In genomic region chr11:120506899-120507298, GRCm38 (mm10) we compare ENCODE assay signal across 9 mouse cellular contexts. TPM values are rescaled to one million over a fixed set of nuclear protein-coding genes. Genes with fewer than 3 reads are reported as not detected.
DNase-seq lines count a peak whose midpoint lies in the region; ATAC-seq and TF ChIP-seq lines count a peak whose summit lies in the region.
"Had no signal": no experiment of that assay in that cellular context is flagged by ENCODE, and none has a peak within 500 bp of the region (broad histone marks: within the 10 kb centered on the region; RNA-seq: fewer than 3 reads in every experiment).

No protein-coding gene starts in this region.

- no peak overlapping the region for H3K27ac ChIP-seq in MEL (ENCODE audit: control insufficient read depth, low read depth, low read length)
- H3K27ac ChIP-seq in lung, embryonic 16.5 days (ENCODE audit: low read length): peak overlapping the region; percentile 89
- H3K27ac ChIP-seq: forebrain, embryonic 10.5 days had no signal

- H3K4me2 ChIP-seq in lung, embryonic 16.5 days (ENCODE audit: low read depth, low read length): no peak overlapping the region

- TF ChIP-seq RAD21 in MEL (IDR thresholded peaks at IDR 0.05; ENCODE audit: low read depth, low read length): peak; percentile 52

- H3K9ac ChIP-seq in MEL (ENCODE audit: control insufficient read depth, low read depth, low read length, poor library complexity, severe bottlenecking): no peak overlapping the region
- no peak overlapping the region for H3K9ac ChIP-seq in lung, embryonic 16.5 days (ENCODE audit: low read length)

- peak; percentile 54 for DNase-seq in kidney, adult 18-20 months
- no peak for DNase-seq in kidney, adult 11 months
- DNase-seq in MEL (ENCODE audit: low read depth, low spot score): peak; percentile 68
- DNase-seq in ovary, postnatal 10 days (ENCODE audit: low spot score): no peak
- DNase-seq in adrenal gland, adult 8-10 months: no peak
- DNase-seq in gastrocnemius, postnatal 10 days: no peak

- no peaks in the 10 kb centered on the region for H3K9me3 ChIP-seq in MEL (replicated peaks; ENCODE audit: insufficient read depth, low read length)
- no peaks in the 10 kb centered on the region for H3K9me3 ChIP-seq in lung, embryonic 16.5 days (ENCODE audit: control insufficient read depth, low read length)
- H3K9me3 ChIP-seq: forebrain, embryonic 10.5 days had no signal

- no peak for TF ChIP-seq EP300 in MEL (IDR thresholded peaks at IDR 0.05; ENCODE audit: low read depth in 1 of 2, low read length in 2 of 2)

- no peaks in the 10 kb centered on the region; a peak in 1 of 4 replicates for H3K27me3 ChIP-seq in MEL (ENCODE audit: control insufficient read depth in 1 of 2, insufficient read depth in 2 of 2, low read length in 2 of 2)
- H3K27me3 ChIP-seq in lung, embryonic 16.5 days (ENCODE audit: control insufficient read depth, insufficient read depth, low read depth, low read length): no peaks in the 10 kb centered on the region

- H3K4me1 ChIP-seq in MEL (ENCODE audit: control insufficient read depth in 1 of 2, insufficient read depth in 2 of 2, low read length in 2 of 2): peaks cover 21 to 28% of the 10 kb centered on the region in 2 experiments
- H3K4me1 ChIP-seq in lung, embryonic 16.5 days (replicated peaks; ENCODE audit: control insufficient read depth, insufficient read depth, low read length): peaks cover 8% of the 10 kb centered on the region

- ATAC-seq in granulocyte monocyte progenitor cell, adult 5-6 weeks (replicated peaks; ENCODE audit: poor library complexity, severe bottlenecking): peak; percentile 47
- peak; percentile 62 for ATAC-seq in lung, embryonic 16.5 days (ENCODE audit: low read depth)

- peaks cover 0 to 20% of the 10 kb centered on the region in 2 experiments; a peak in 2 of 4 replicates for H3K36me3 ChIP-seq in MEL (ENCODE audit: control insufficient read depth in 1 of 2, insufficient read depth in 2 of 2, low read length in 2 of 2)
- no peaks in the 10 kb centered on the region for H3K36me3 ChIP-seq in lung, embryonic 16.5 days (ENCODE audit: control insufficient read depth, insufficient read depth, low read length)
- H3K36me3 ChIP-seq: forebrain, embryonic 10.5 days had no signal

- WGBS in lung, embryonic 16.5 days: 56% methylated on average over 4 of the region's 4 CpGs

- peak; percentile 38 to 67 (median 54); a peak in 5 of 6 replicates for TF ChIP-seq CTCF in MEL (IDR thresholded peaks at IDR 0.05 in 2 of 3, conservative IDR thresholded peaks at IDR 0.05 in 1 of 3; ENCODE audit: control insufficient read depth in 1 of 3, insufficient read depth in 1 of 3, low read depth in 2 of 3, low read length in 3 of 3, poor library complexity in 1 of 3, severe bottlenecking in 1 of 3)

- no peak overlapping the region for H3K4me3 ChIP-seq in MEL (ENCODE audit: control insufficient read depth in 1 of 2, insufficient read depth in 1 of 2, low read depth in 2 of 2, low read length in 2 of 2)
- no peak overlapping the region for H3K4me3 ChIP-seq in lung, embryonic 16.5 days (ENCODE audit: low read length)
- H3K4me3 ChIP-seq: forebrain, embryonic 10.5 days had no signal

- TF ChIP-seq POLR2A in MEL (IDR thresholded peaks at IDR 0.05; ENCODE audit: control insufficient read depth in 1 of 2, insufficient read depth in 1 of 2, low read depth in 1 of 2, low read length in 2 of 2, poor library complexity in 1 of 2): no peak

- no peaks in the 10 kb centered on the region; the same call in 1 of the 2 replicates for H3K79me2 ChIP-seq in MEL (ENCODE audit: control insufficient read depth, insufficient read depth, low read length, poor library complexity)

TF ChIP-seq in MEL, 35 proteins besides CTCF, POLR2A, EP300 and RAD21:
- TF ChIP-seq ELF1 (IDR thresholded peaks at IDR 0.05; ENCODE audit: low read depth, low read length): no peak
- TF ChIP-seq ZKSCAN1 (IDR thresholded peaks at IDR 0.05; ENCODE audit: low read depth, low read length): no peak
- TF ChIP-seq SMC3 (IDR thresholded peaks at IDR 0.05; ENCODE audit: low read depth, low read length): peak; percentile 45
- no peak for TF ChIP-seq USF2 (IDR thresholded peaks at IDR 0.05; ENCODE audit: borderline replicate concordance in 1 of 2, insufficient read depth in 1 of 2, low read depth in 1 of 2, low read length in 2 of 2)
- TF ChIP-seq ZC3H11A (IDR thresholded peaks at IDR 0.05; ENCODE audit: low read depth, low read length): peak; percentile 39; the same call in 1 of the 2 replicates
- TF ChIP-seq MXI1 (IDR thresholded peaks at IDR 0.05; ENCODE audit: low read depth, low read length): peak; percentile 23; the same call in 1 of the 2 replicates

RNA-seq across cellular contexts. Expression of gene Slc25a10, which starts 15.3 kb away (rescaled TPM):
- total RNA-seq in MEL (2012; rRNA removed): 40.4 and 52.0 TPM in 2 replicates
- 10 to 100 TPM in 1 of 2 experiments, not detected in 1; 53.6 TPM for polyA plus RNA-seq in MEL (2012; ENCODE audit: insufficient read depth in 1 of 2, insufficient read length in 2 of 2, low read depth in 1 of 2, low replicate concordance in 2 of 2, missing spikeins in 1 of 2)
- 20.6 and 21.3 TPM in 2 replicates for total RNA-seq in granulocyte monocyte progenitor cell, adult 5-6 weeks (2014; fragmentation: Nextera tagmentation)
- total RNA-seq in granulocyte monocyte progenitor cell, adult 5-6 weeks (2017): 20.5 and 26.2 TPM in 2 replicates
- 72.5 and 73.8 TPM in 2 replicates for polyA plus RNA-seq in lung, embryonic 16.5 days (2015; fragmentation: Nextera tagmentation; extraction: Ambion mirVana)
- total RNA-seq in adrenal gland, adult 8-10 months (2022): 100 to 1,000 TPM; 121 to 174 (median 163) TPM
- 10 to 100 TPM in 1 of 2 experiments, 1 to 10 TPM in 1; 9.7 to 11.1 TPM for total RNA-seq in gastrocnemius, postnatal 10 days (2021)

RNA-seq across cellular contexts. Expression of gene Mrpl12, which starts 22.5 kb away (rescaled TPM):
- 401 and 457 TPM in 2 replicates for total RNA-seq in MEL (2012; rRNA removed)
- polyA plus RNA-seq in MEL (2012; ENCODE audit: insufficient read depth in 1 of 2, insufficient read length in 2 of 2, low read depth in 1 of 2, low replicate concordance in 2 of 2, missing spikeins in 1 of 2): 100 to 1,000 TPM; 374 to 461 TPM
- total RNA-seq in granulocyte monocyte progenitor cell, adult 5-6 weeks (2014; fragmentation: Nextera tagmentation): 113 and 121 TPM in 2 replicates
- total RNA-seq in granulocyte monocyte progenitor cell, adult 5-6 weeks (2017): 131 and 159 TPM in 2 replicates
- polyA plus RNA-seq in lung, embryonic 16.5 days (2015; fragmentation: Nextera tagmentation; extraction: Ambion mirVana): 113 and 117 TPM in 2 replicates
- total RNA-seq in adrenal gland, adult 8-10 months (2022): 10 to 100 TPM; 77.6 to 95.8 (median 90.1) TPM
- total RNA-seq in gastrocnemius, postnatal 10 days (2021): 100 to 1,000 TPM; 121 to 147 TPM

RNA-seq across cellular contexts. Expression of gene Gcgr, which starts 23.6 kb away (rescaled TPM):
- not detected in 2 replicates for total RNA-seq in MEL (2012; rRNA removed)
- not detected for polyA plus RNA-seq in MEL (2012; ENCODE audit: insufficient read depth in 1 of 2, insufficient read length in 2 of 2, low read depth in 1 of 2, low replicate concordance in 2 of 2, missing spikeins in 1 of 2)
- total RNA-seq in granulocyte monocyte progenitor cell, adult 5-6 weeks (2014; fragmentation: Nextera tagmentation): not detected in 2 replicates
- not detected in 2 replicates for total RNA-seq in granulocyte monocyte progenitor cell, adult 5-6 weeks (2017)
- 1.4 and 1.7 TPM in 2 replicates for polyA plus RNA-seq in lung, embryonic 16.5 days (2015; fragmentation: Nextera tagmentation; extraction: Ambion mirVana)
- total RNA-seq in adrenal gland, adult 8-10 months (2022): 1 to 10 TPM in 3 of 4 experiments, under 1 TPM in 1; 0.87 to 4.0 (median 2.3) TPM
- under 1 TPM; 0.09 to 0.75 TPM for total RNA-seq in gastrocnemius, postnatal 10 days (2021)

RNA-seq across cellular contexts. Expression of gene Arl16, which starts 39.5 kb away (rescaled TPM):
- total RNA-seq in MEL (2012; rRNA removed): 19.8 and 20.8 TPM in 2 replicates
- 10 to 100 TPM in 1 of 2 experiments, not detected in 1; 20.0 TPM for polyA plus RNA-seq in MEL (2012; ENCODE audit: insufficient read depth in 1 of 2, insufficient read length in 2 of 2, low read depth in 1 of 2, low replicate concordance in 2 of 2, missing spikeins in 1 of 2)
- total RNA-seq in granulocyte monocyte progenitor cell, adult 5-6 weeks (2014; fragmentation: Nextera tagmentation): 11.7 and 15.1 TPM in 2 replicates
- 19.2 and 22.4 TPM in 2 replicates for total RNA-seq in granulocyte monocyte progenitor cell, adult 5-6 weeks (2017)
- polyA plus RNA-seq in lung, embryonic 16.5 days (2015; fragmentation: Nextera tagmentation; extraction: Ambion mirVana): 40.3 and 44.8 TPM in 2 replicates
- total RNA-seq in adrenal gland, adult 8-10 months (2022): 10 to 100 TPM; 22.8 to 38.7 (median 29.5) TPM
- 10 to 100 TPM; 16.1 to 17.5 TPM for total RNA-seq in gastrocnemius, postnatal 10 days (2021)

RNA-seq across cellular contexts. Expression of gene Mcrip1, which starts 42.6 kb away (rescaled TPM):
- total RNA-seq in MEL (2012; rRNA removed): 27.2 and 36.6 TPM in 2 replicates
- 10 to 100 TPM in 1 of 2 experiments, not detected in 1; 83.5 TPM for polyA plus RNA-seq in MEL (2012; ENCODE audit: insufficient read depth in 1 of 2, insufficient read length in 2 of 2, low read depth in 1 of 2, low replicate concordance in 2 of 2, missing spikeins in 1 of 2)
- total RNA-seq in granulocyte monocyte progenitor cell, adult 5-6 weeks (2014; fragmentation: Nextera tagmentation): 64.7 and 75.8 TPM in 2 replicates
- 23.1 and 23.4 TPM in 2 replicates for total RNA-seq in granulocyte monocyte progenitor cell, adult 5-6 weeks (2017)
- 184 and 200 TPM in 2 replicates for polyA plus RNA-seq in lung, embryonic 16.5 days (2015; fragmentation: Nextera tagmentation; extraction: Ambion mirVana)
- total RNA-seq in adrenal gland, adult 8-10 months (2022): 10 to 100 TPM; 62.9 to 67.8 (median 65.3) TPM
- 10 to 100 TPM; 51.3 to 52.7 TPM for total RNA-seq in gastrocnemius, postnatal 10 days (2021)

Comparison
In these comparisons a context has a peak if more than half of its experiments do, and no peak if none do; other contexts are left out.
1. DNase-seq: peak in kidney, adult 18-20 months (single experiment) and MEL (single experiment); none in kidney, adult 11 months (single experiment), ovary, postnatal 10 days (single experiment), adrenal gland, adult 8-10 months (single experiment) and gastrocnemius, postnatal 10 days (single experiment).